Mouse (Mus musculus): ENCODE results near the gene Gm20388. TPM values are rescaled to one million over a fixed set of nuclear protein-coding genes. Genes with fewer than 3 reads are reported as not detected.

Gm20388 gene
- total RNA-seq, 2 experiments from 2014 or later, result 11.4 to 18.1 TPM

GRCm38 (mm10) chr8:120207364-120207763 lies 296.7 kb downstream of the Gm20388 start:
- no peak for ATAC-seq (replicated peaks; ENCODE audit: low FRiP score, low TSS enrichment, poor library complexity, severe bottlenecking)

- ATAC-seq (replicated peaks; ENCODE audit: low FRiP score, low TSS enrichment, poor library complexity, severe bottlenecking), result no peak
Measured at GRCm38 (mm10) chr8:120208113-120208512, 297.5 kb downstream of the Gm20388 start.

DNA sequence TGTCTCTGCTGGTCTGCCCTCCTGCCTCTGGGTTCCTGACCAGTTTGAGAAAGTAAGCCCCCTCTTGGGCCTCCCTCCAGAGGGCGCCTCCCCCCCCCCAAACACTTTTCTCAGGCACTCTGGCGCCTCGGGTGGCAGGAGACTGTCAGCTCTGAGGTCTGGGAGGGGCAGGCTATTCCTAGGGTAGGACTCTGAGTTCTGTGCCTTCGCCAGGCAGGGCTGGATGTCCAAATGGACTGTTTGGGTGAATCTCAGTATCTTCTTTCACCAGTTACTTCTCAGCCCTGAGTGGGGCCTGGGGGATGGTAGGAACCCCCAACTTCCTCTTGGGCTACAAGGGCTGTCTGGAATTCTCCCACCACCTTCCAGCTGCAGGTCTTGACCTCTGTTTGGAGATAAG lies 300.7 kb downstream of the Gm20388 start:
- no peak for ATAC-seq (replicated peaks; ENCODE audit: low FRiP score, low TSS enrichment, poor library complexity, severe bottlenecking)

DNA sequence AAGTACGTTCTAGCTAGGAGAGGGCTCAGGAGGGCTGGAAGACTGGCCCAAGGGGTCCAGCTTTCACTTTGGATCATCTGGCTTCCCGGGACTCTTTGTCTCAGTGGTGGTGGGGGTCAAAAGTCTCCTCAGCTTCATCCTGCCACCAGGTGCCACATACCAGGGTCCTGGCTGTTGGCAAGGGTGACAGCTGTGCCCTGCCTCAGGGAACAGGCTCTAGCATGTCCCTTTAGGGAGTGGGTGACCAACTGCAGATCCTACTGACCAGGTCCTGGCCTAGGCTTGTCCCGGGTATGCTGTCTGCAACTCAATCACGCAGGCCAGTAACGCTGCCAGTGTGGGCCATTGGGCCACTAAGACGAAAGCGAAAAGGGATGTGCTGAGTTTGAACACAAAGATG lies 302.0 kb downstream of the Gm20388 start:
- ATAC-seq (replicated peaks; ENCODE audit: low FRiP score, low TSS enrichment, poor library complexity, severe bottlenecking), result no peak

DNA sequence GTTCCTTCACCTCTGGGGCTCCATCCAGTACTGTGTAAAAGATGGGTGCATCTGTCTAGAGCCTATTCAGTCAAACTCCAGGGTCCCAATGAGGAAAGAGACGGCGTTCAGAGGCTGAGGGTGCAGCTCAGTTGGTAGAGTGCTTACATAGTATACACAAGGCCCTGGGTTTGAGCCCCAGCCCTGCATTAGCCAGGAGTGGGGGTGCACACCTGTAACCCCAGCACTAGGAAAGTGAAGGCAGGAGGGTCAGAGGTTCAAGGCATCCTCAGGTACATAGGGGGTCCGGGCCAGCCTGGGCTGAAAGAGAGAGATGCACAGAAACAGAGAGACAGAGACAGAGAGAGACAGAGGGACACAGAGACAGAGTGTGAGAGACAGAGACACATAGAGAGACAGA lies 302.6 kb downstream of the Gm20388 start:
- ATAC-seq (replicated peaks; ENCODE audit: low FRiP score, low TSS enrichment, poor library complexity, severe bottlenecking), result no peak

DNA sequence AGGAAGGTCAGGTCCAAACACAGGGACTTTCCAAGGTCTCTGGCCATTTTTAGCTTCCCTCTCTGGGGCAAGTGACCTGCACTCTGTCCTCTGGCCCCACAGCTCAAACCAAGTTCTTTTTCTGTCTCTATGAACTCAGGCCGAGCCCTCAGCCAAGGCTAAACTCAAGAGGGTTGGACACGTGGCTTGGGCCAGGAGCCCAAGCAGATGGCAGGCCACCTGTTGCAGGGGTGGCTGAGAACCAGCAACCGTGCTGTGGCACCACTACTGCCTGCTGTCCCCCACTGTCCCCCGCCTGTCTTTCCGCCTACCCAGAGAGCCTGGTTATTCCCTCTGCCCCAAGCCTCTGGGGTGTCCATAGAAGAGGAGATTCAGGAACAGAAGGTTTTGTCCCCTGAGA lies 303.3 kb downstream of the Gm20388 start:
- ATAC-seq (replicated peaks; ENCODE audit: low FRiP score, low TSS enrichment, poor library complexity, severe bottlenecking), result no peak

GRCm38 (mm10) chr8:120215416-120216141 lies 304.9 kb downstream of the Gm20388 start:
- no peak for ATAC-seq (replicated peaks; ENCODE audit: low FRiP score, low TSS enrichment, poor library complexity, severe bottlenecking)

DNA sequence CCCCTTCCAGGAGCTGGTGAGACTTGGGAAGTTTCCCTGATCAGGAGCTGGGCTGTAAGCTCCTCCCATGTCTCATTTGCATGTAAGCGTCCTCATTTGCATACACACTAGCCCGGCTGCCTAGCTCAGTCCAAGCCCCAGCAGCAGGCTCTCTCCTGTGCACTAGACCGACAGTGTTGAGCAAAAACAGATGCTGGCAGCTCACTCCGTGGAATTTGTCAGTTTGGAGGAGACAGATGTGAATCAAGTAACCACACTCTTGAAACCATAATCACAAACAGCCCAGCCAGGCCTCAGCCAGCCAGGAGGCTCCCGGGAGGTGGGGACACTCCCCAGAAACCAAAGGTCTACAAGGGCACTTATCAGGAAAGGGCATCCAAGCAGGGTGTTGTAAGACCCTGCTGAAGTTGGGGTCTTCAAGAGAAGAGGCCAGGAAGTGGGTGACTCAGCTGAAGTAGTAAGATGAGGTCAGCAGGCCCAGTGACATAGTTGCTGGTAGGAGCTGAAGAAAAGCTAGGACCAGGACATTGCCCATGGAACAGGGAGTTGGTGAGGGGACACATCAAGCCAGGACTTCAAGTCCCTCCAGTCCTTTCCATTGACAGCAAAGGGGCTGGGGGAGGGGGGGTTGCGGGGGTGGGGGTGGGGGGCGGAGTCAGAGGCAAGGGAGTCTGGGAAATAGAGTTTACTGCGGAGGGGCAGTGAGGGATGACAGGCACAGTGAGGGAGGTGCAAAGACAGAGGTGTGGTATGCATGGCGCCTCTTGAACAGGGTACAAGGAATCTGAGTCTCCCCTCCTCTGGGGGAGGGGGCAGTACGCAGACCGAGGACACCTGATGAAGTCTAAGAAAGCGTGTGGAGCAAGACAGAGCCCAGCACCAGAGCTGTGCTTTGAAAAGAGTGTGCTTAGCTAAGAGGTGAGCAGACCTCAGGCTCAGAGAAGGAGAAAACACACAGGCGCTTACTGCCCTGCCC lies 306.5 kb downstream of the Gm20388 start:
- ATAC-seq (replicated peaks; ENCODE audit: low FRiP score, low TSS enrichment, poor library complexity, severe bottlenecking), result peak; percentile 71

DNA sequence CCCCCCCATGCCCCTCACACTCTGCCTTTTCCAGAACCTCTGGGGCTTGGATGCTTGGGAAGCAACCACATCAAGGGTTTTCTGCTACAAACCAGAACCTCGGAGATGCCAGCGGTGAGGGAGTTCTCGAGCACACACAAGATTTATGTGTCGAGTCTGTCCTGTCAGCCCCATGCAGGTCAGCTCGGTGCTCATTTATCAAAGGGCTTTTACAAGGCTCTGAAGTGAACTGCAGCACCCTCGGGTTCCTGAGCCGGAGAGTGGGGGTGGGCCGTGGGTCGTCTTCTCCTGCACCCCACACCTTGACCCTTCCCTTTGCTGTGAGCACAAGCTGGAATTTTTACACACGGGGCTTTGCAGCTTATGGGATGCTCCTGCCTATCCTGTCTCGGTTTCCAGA lies 311.9 kb downstream of the Gm20388 start:
- ATAC-seq (replicated peaks; ENCODE audit: low FRiP score, low TSS enrichment, poor library complexity, severe bottlenecking), result no peak

GRCm38 (mm10) chr8:120224521-120225420 lies 314.1 kb downstream of the Gm20388 start:
- ATAC-seq (replicated peaks; ENCODE audit: low FRiP score, low TSS enrichment, poor library complexity, severe bottlenecking), result no peak

GRCm38 (mm10) chr8:120225421-120226151 lies 314.9 kb downstream of the Gm20388 start:
- no peak for ATAC-seq (replicated peaks; ENCODE audit: low FRiP score, low TSS enrichment, poor library complexity, severe bottlenecking)

GRCm38 (mm10) chr8:120226700-120227577 lies 316.3 kb downstream of the Gm20388 start:
- no peak for ATAC-seq (replicated peaks; ENCODE audit: low FRiP score, low TSS enrichment, poor library complexity, severe bottlenecking)

DNA sequence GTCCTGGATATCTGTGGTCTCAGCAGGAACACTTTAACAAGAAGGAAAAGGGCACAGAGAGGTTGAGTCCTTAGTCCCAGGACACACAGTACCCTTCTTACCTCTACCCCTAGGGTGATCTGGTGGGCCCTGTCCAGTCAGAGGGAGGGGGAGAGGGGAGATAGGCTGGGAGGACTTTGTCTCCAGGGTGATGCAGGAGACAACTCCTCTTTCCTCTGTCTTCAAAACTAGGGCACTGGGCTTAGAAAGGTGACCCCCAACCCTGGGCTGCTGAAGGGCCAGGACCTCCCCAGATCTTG lies 316.9 kb downstream of the Gm20388 start:
- ATAC-seq (replicated peaks; ENCODE audit: low FRiP score, low TSS enrichment, poor library complexity, severe bottlenecking), result no peak

DNA sequence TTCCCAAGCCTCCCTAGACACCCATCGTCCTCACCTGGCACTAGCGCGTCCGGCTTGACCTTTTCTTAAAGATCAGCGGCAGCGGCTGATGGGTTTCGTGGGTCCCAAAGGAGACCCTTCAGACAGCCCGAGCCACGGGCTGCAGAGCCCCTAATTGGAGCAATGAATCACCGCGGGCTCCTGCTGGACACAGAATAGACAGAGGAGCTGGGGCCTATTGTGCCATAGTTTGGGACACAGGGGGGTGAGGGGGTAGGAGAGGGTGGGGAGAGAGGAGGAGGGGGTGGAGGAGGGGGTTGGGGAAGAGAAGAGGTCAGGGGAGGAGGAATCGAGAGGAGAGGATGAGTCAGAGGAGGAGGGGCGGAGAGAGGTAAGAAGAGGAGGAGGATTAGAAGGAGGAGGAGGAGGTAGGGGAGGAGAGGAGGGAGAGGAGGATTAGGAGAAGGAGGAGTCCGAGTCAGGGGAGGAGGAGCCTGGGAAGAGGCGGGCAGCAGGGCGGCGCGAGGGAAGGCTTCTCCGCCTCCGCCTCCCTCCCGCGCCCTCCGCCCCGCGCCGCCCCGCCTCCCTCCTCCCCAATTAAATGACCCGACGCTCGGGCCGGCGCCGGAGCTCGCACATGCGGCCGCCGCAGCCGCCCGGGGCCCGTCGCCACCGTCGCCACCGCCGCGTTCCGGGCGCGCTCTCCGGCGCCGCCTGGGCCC lies 317.4 kb downstream of the Gm20388 start, which contains the start of gene Gse1:
Gene Gse1, plus strand, starts transcription at position 566 of the 701 bp plus-strand sequence.
- ATAC-seq (replicated peaks; ENCODE audit: low FRiP score, low TSS enrichment, poor library complexity, severe bottlenecking), result peak; percentile 58; the same call in 1 of the 2 replicates

DNA sequence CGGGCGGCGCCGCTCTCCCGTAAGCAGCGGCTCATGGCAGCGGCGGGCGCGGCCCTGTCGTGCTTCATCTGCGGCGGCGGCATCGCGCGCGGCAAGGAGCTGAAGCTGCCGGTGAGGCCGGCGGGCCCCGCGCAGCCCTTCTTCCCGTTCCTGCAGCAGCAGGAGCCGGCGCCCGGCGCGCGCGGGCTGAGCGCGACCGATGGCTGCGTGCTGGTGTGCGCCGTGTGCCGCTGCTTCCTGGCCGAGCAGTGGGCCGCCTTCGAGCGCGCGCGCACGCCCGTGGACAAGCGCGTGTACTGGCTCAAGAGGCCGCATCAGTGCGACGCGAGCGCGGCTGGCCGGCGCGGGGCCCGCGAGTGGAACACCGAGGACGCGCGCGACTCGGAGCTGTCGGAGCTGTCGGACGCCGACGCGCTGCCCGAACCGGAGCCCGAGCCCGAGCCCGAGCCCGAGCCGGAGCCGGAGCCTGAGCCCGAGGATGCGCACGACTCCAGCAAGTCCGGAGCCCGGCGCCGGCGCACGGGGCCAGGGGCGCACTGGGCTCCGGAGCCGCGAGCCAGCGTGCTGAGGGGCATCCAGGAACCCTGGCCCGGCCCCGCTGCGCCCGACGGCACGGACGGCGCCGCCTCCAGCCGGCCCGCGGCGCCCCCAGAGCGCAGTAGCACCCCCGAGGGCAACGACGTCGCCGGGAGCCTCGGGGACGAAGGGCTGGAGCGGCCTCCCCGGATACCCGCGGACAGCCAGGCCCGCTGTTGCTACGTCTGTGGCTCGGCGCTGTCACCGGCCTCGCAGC lies 318.3 kb downstream of the Gm20388 start:
- no peak for ATAC-seq (replicated peaks; ENCODE audit: low FRiP score, low TSS enrichment, poor library complexity, severe bottlenecking)

DNA sequence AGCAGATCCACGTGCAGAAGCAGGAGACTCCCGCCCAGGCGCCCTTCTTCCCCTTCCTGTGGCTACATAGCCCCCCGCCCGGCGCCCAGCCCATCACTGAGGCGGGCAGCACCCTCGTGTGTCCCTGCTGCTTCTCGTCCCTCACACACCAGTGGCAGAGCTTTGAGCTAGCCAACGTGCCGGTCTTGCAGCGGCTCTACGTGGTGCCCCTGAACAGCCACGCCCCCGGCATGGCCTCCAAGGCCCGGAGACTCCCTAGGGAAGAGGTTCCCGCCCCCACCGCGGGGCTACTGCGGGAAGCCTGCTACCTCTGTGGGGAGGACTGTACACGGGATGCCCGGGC lies 318.9 kb downstream of the Gm20388 start:
- ATAC-seq (replicated peaks; ENCODE audit: low FRiP score, low TSS enrichment, poor library complexity, severe bottlenecking), result no peak

GRCm38 (mm10) chr8:120230081-120230480 lies 319.4 kb downstream of the Gm20388 start:
- ATAC-seq (replicated peaks; ENCODE audit: low FRiP score, low TSS enrichment, poor library complexity, severe bottlenecking), result no peak

All from megakaryocyte-erythroid progenitor cell, adult 5-6 weeks (primary cell).